Mouse (Mus musculus) neural tube, embryonic 14.5 days (tissue): ENCODE measurements at regions not wholly inside any gene's neighbourhood (a gene's known extent, or its start where the extent isn't known, plus 50 kb on each side); places are given as distances from the start of the nearest gene placed in this dataset.

Experiments used
- ATAC-seq: fragments of 200-750 bp; cut with Nextera tagmentation; 2 replicates; pipeline ENCODE4 v1.8.0; 2017; ENCODE audit warnings: low read depth, mild to moderate bottlenecking, moderate TSS enrichment, moderate library complexity
- H3K27ac ChIP-seq: fragments of 300-500 bp; sonication (generic); 2 replicates; pipeline ENCODE4 v1.5.1; 2014; ENCODE audit warnings: low read depth, mild to moderate bottlenecking, control low read depth, low read length, moderate library complexity, mixed read lengths
- H3K27me3 ChIP-seq: fragments of 300-500 bp; sonication (generic); 2 replicates; pipeline ENCODE4 v1.6.1; 2014; ENCODE audit warnings: low read length; ENCODE audit not compliant: control insufficient read depth, insufficient read depth
- H3K36me3 ChIP-seq: fragments of 300-500 bp; sonication (generic); 2 replicates; pipeline ENCODE4 v1.6.1; 2014; ENCODE audit warnings: low read length, mixed read lengths; ENCODE audit not compliant: control insufficient read depth, insufficient read depth
- H3K4me1 ChIP-seq: fragments of 300-500 bp; sonication (generic); 2 replicates; pipeline ENCODE4 v1.6.1; 2014; ENCODE audit warnings: low read length; ENCODE audit not compliant: control insufficient read depth, insufficient read depth
- H3K4me2 ChIP-seq: fragments of 300-500 bp; sonication (generic); 2 replicates; pipeline ENCODE4 v1.6.1; 2014; ENCODE audit warnings: mild to moderate bottlenecking, low read depth, low read length, control low read depth
- H3K4me3 ChIP-seq: fragments of 300-500 bp; sonication (generic); 2 replicates; pipeline ENCODE4 v1.5.1; 2014; ENCODE audit warnings: low read depth, low read length, control low read depth, mixed read lengths
- H3K9ac ChIP-seq: fragments of 300-500 bp; sonication (generic); replicated peaks from 2 replicates; pipeline ENCODE4 v1.6.1; 2014; ENCODE audit warnings: low read depth, mild to moderate bottlenecking, control low read depth, low read length, mixed read lengths
- H3K9me3 ChIP-seq: fragments of 300-500 bp; sonication (generic); 2 replicates; pipeline ENCODE4 v1.6.1; 2016; ENCODE audit warnings: low read length; ENCODE audit not compliant: control insufficient read depth
- WGBS: fragments of 180-500 bp; shearing (Covaris S2); extraction: QIAGEN DNeasy Blood & Tissue Kit; methylation state at CpG from one replicate; pipeline ENCODE4 v1.1.7; 2014; 5-methylcytosine and 5-hydroxymethylcytosine counted together

DNA sequence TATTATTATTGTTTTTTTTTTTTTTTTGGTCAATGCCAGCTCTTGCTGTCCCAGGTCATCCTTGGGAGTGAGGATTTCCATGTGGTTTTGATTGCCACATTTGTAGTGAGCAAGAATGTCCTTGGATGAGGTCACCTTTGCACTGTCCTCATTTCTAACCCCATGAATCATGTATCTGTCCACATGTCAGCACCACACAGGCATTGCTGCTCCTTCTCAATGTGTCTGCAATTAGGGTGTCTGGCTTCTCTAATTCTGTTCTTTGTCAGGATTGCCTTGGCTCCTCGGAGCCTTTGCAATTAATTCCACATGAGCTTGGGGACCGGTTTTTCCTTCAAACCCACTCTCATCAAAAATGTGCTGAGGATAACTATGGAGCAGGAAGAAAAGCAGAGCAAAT is 402.5 kb downstream of the Sox11 start:
- Histone ChIP-seq H3K4me2 (no peak overlapping the region), H3K4me1 (no peaks in the 10 kb centered on the region), H3K4me3 (no peak overlapping the region), H3K27ac (no peak overlapping the region), H3K36me3 (no peaks in the 10 kb centered on the region), H3K9ac (no peak overlapping the region), H3K27me3 (no peaks in the 10 kb centered on the region), H3K9me3 (no peaks in the 10 kb centered on the region)
- 55% methylated on average over 2 of the region's 2 CpGs for WGBS
- no peak for ATAC-seq

DNA sequence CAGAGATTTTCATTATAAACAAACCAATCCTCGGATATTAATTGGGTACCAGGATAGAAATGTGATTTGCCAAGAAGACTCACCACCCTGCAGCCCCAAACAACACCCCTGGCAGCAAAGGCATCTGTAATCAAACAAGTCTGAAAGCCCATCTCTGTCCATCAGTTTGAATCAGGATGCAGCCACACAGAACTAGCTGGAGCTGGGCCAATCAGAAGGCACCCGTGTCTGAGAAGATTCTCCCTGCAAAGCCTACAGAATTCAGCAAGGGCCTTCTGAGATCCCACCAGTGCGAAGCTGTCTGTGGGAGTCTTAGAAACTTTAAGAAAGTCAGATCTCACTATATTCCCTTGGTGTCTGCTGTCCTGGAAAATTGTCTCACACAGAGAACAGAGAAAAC is 404.5 kb downstream of the Sox11 start:
- H3K4me3 ChIP-seq = no peak overlapping the region
- no peak overlapping the region for H3K4me2 ChIP-seq
- 74% methylated on average over 3 of the region's 3 CpGs for WGBS
- H3K27me3 ChIP-seq = no peaks in the 10 kb centered on the region
- no peak overlapping the region for H3K27ac ChIP-seq
- H3K36me3 ChIP-seq = no peaks in the 10 kb centered on the region
- H3K9ac ChIP-seq = no peak overlapping the region
- H3K4me1 ChIP-seq = no peaks in the 10 kb centered on the region
- no peaks in the 10 kb centered on the region for H3K9me3 ChIP-seq
- no peak for ATAC-seq

DNA sequence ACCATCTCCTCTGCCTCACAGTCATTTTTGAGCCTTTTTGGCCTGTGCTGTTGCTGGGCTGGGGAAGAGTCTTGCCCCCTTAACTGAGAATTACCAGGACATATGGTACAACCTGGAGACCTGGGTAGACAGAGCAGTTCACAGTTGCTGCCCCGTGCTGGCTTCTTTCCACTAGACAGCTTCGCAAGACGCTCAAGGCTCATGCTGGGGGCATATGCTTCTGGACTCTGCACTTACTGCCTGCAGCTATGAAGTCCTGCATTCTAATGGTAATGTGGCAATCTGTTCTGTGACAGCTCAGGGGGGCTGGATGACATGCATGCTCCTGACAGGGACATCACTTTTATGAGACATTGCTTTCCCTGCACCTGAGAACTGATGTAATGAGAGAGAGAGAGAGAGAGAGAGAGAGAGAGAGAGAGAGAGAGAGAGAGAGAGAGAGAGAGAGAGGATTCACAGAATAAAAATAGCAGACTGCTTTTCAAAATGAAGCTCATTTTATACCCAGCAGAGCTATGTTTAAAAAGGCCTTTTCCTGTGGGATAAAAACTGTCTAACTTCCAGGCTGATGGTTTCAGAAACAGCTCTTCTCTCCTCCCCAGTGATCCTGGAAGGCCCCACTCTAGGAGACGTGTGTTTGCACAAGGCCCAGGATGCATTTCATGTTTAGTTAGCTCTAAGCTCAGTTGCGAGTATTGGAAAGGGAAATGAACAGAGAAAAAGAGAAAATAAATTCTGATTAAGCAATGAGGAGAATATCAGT is 405.5 kb downstream of the Sox11 start:
- no peak overlapping the region for H3K4me3 ChIP-seq
- no peaks in the 10 kb centered on the region for H3K9me3 ChIP-seq
- 35% methylated on average over 5 of the region's 5 CpGs for WGBS
- no peaks in the 10 kb centered on the region for H3K36me3 ChIP-seq
- H3K9ac ChIP-seq = no peak overlapping the region
- H3K27ac ChIP-seq = no peak overlapping the region
- ATAC-seq = 0 out of 2 replicates have a peak, but pooled peaks have one; percentile 21
- no peaks in the 10 kb centered on the region for H3K27me3 ChIP-seq
- no peaks in the 10 kb centered on the region for H3K4me1 ChIP-seq
- H3K4me2 ChIP-seq = no peak overlapping the region

DNA sequence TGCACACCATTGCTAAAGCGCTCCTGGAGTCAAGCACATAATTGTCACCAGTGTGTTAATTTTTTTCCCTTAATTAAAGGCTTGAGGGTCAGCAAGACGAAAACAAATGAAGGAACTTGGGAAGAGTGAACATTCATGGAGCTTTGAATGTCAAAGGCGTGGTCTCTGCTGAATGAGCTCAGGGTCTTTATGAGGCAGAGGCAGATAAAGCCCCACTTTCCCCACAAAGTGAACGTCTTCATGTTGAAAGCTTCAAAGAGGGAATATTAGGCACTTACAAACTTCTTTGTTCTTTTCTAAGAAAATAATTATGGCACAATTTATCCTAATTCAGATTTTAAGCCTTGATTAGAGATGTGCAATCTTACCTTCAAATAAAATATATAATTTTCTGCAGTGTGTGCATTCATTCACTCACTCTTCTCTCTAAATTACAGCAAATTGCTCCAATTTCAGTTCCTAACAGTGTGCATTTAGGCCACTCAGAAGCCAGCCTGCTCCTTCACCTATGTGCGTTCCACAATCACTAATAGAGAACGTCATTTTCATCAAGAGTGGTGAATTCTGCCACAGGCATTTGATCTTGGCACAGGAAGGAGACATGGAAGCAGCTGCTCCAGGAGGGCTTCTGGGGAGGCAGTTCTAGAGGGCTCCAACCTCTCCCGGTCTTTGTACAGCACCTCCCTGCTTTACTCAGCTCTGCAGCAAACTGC is 412.1 kb downstream of the Sox11 start:
- Histone ChIP-seq H3K36me3 (no peaks in the 10 kb centered on the region), H3K4me3 (no peak overlapping the region), H3K9me3 (no peaks in the 10 kb centered on the region), H3K27ac (no peak overlapping the region), H3K9ac (no peak overlapping the region), H3K27me3 (no peaks in the 10 kb centered on the region), H3K4me2 (no peak overlapping the region), H3K4me1 (no peaks in the 10 kb centered on the region)
- WGBS = 61% methylated on average over 7 of the region's 7 CpGs
- ATAC-seq = no peak

DNA sequence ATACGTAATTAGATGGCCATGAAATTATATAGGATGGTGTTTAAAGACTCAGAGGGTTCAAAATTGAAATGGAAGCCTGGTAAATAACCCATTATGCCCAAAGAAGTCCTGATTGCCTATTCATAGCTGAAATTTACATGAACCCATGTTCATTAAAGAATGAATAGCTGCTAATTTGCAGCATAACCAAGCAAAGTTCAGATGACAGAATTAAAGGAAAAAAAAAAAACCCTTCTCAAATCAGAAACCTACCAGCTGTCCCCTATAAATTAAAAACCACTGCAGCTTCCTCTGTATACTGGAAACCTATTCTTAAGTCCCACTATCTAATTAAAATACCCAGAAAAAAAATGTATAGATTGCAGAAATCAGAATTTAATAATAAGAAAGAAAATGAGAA is 436.2 kb downstream of the Sox11 start:
- H3K4me2 ChIP-seq = no peak overlapping the region
- WGBS = 58% methylated on average over 1 of the region's 1 CpGs
- no peaks in the 10 kb centered on the region for H3K9me3 ChIP-seq
- no peaks in the 10 kb centered on the region for H3K36me3 ChIP-seq
- no peak overlapping the region for H3K9ac ChIP-seq
- H3K27ac ChIP-seq = no peak overlapping the region
- no peaks in the 10 kb centered on the region for H3K27me3 ChIP-seq
- peaks cover 10% of the 10 kb centered on the region for H3K4me1 ChIP-seq
- no peak for ATAC-seq
- no peak overlapping the region for H3K4me3 ChIP-seq

DNA sequence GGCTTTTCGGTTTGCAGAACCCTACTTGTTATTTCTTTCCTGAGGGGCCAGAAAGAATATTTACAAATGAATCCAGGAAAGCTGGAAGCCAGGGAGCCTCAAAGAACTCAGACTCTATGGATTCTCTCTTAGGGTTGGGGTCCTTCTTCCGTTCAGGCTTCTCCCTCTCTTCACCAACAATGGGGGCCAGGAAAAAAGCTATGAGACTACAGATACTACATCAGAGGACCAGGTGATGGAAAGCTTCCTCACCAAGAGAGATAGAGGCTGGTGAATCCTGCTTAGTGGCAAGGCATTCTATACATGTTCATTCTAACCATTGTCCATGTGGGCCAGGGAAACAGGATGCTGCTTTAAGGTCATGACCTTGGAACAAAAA is 434.9 kb downstream of the Cmpk2 start:
- H3K27ac ChIP-seq = peak overlapping the region; percentile 66
- WGBS = 0% methylated on average over 2 of the region's 2 CpGs
- H3K36me3 ChIP-seq = no peaks in the 10 kb centered on the region
- H3K4me1 ChIP-seq = peaks cover 10% of the 10 kb centered on the region
- H3K9ac ChIP-seq = no peak overlapping the region; the same call in 1 of the 2 replicates
- H3K4me2 ChIP-seq = peak overlapping the region; percentile 45
- H3K27me3 ChIP-seq = no peaks in the 10 kb centered on the region
- 0 out of 2 replicates have a peak, but pooled peaks have one; percentile 8 for ATAC-seq
- no peaks in the 10 kb centered on the region for H3K9me3 ChIP-seq
- H3K4me3 ChIP-seq = peak overlapping the region; percentile 23; the same call in 1 of the 2 replicates

DNA sequence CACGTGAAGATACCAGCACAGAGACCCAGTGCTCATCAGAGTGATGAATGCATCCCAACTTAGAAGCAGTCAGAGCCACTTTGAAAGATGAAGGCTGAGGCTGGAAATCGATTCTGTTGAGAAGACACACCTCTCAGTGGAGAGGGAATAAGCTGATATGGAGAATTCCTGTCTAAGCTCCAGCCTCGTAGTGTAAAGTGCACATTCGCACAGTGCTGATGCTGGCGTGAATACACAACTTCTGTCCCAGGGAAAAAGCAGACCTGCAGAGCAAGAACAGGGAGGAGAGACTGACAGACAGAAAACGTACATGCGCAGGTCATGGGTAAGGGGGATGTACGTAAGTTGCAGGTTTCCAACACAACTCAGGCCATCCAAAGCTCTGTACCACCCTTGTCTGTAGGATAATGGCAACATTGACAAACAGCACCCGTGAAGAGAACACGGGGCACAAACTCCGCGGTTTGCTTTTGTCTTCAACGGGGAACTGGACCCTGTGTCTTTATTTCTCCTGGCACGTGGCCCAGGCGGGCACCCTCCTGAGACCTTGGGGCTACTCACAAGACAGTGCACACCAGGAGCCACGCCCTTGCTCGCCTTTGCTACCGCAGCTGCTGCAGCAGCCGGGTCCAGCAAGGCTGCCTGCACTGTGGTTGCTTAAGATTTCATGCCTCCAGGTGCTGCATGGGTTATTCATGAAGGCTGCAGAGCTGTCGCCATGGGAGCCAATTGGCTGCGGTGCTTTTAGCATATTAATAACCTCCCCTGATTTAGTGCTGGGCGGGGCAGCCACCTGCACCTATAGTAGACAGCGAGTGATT is 434.3 kb downstream of the Cmpk2 start:
- Histone ChIP-seq H3K4me2 (peak overlapping the region; percentile 45), H3K4me1 (peaks cover 10% of the 10 kb centered on the region), H3K36me3 (no peaks in the 10 kb centered on the region), H3K27me3 (no peaks in the 10 kb centered on the region), H3K4me3 (peak overlapping the region; percentile 23), H3K9me3 (no peaks in the 10 kb centered on the region), H3K27ac (peak overlapping the region; percentile 66), H3K9ac (peak overlapping the region; percentile 43)
- WGBS = 10% methylated on average over 23 of the region's 23 CpGs
- ATAC-seq = peak; percentile 96

DNA sequence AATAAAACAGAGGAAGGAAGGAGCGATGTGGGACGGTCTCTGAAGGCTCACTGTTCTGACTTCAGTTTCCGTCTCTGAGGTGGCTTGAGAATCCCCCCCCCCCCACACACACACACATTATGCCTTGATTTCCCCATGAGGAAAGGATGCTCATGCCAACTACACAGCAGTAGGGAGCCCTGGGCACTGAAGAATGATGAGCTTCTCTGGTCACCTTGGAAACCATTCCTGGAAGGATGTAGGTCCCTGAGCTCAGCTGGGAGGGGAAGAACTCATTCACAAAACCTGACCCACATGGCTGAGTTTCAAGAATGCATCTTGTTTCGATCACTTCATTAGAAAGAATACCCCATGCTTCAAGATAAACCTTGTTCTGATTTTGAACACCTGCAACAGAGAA is 422.2 kb downstream of the Cmpk2 start:
- Histone ChIP-seq H3K4me1 (peaks cover 7% of the 10 kb centered on the region; the same call in 1 of the 2 replicates), H3K27me3 (no peaks in the 10 kb centered on the region), H3K36me3 (no peaks in the 10 kb centered on the region), H3K9ac (no peak overlapping the region), H3K9me3 (no peaks in the 10 kb centered on the region), H3K27ac (no peak overlapping the region), H3K4me2 (no peak overlapping the region), H3K4me3 (no peak overlapping the region)
- peak; percentile 44; the same call in 1 of the 2 replicates for ATAC-seq
- WGBS = 13% methylated on average over 4 of the region's 4 CpGs
